Mouse (Mus musculus) layer of hippocampus, postnatal 36 days (tissue): ENCODE measurements at regions not wholly inside any gene's neighbourhood (a gene's known extent, or its start where the extent isn't known, plus 50 kb on each side); places are given as distances from the start of the nearest gene placed in this dataset.

Experiments
- DNase-seq, 2 experiments: peaks; one replicate each; pipeline ENCODE4 v3.0.0; 2022

GRCm38 (mm10) chr13:97558884-97559283, 201.5 kb downstream of the Gm10260 start:
- no peak for DNase-seq

GRCm38 (mm10) chr13:97555312-97555711, 205.1 kb downstream of the Gm10260 start:
- DNase-seq: no peak

- no peak for DNase-seq
Observed at GRCm38 (mm10) chr13:97554601-97555000, 205.8 kb downstream of the Gm10260 start.

- DNase-seq: no peak
Observed at GRCm38 (mm10) chr13:97552236-97552635, 208.2 kb downstream of the Gm10260 start.

GRCm38 (mm10) chr13:97550880-97551279, 209.6 kb downstream of the Gm10260 start:
- DNase-seq: no peak

GRCm38 (mm10) chr13:97550172-97550571, 210.3 kb downstream of the Gm10260 start:
- DNase-seq: peak in 1 of 2 experiments; percentile 60

GRCm38 (mm10) chr13:97549384-97549783, 211.0 kb downstream of the Gm10260 start:
- no peak for DNase-seq

- DNase-seq: no peak
Observed at GRCm38 (mm10) chr13:97548527-97548977, 211.9 kb downstream of the Gm10260 start.

GRCm38 (mm10) chr13:97546936-97547335, 213.5 kb downstream of the Gm10260 start:
- no peak for DNase-seq

- DNase-seq: no peak
Observed at GRCm38 (mm10) chr13:97545971-97546454, 214.4 kb downstream of the Gm10260 start.

GRCm38 (mm10) chr13:97539686-97540085, 220.7 kb downstream of the Gm10260 start:
- no peak for DNase-seq

GRCm38 (mm10) chr13:97538441-97538840, 222.0 kb downstream of the Gm10260 start:
- DNase-seq: no peak

GRCm38 (mm10) chr13:97537686-97538085, 222.7 kb downstream of the Gm10260 start:
- DNase-seq: no peak

GRCm38 (mm10) chr13:97537206-97537605, 223.2 kb downstream of the Gm10260 start:
- peak; percentile 61 to 70 for DNase-seq

- no peak for DNase-seq
Observed at GRCm38 (mm10) chr13:97533896-97534666, 226.4 kb downstream of the Gm10260 start.

- DNase-seq: no peak
Observed at GRCm38 (mm10) chr13:97531181-97531580, 229.3 kb downstream of the Gm10260 start.

GRCm38 (mm10) chr13:97530570-97530969, 229.9 kb downstream of the Gm10260 start:
- DNase-seq: no peak

GRCm38 (mm10) chr13:97527958-97528357, 232.5 kb downstream of the Gm10260 start:
- no peak for DNase-seq

- no peak for DNase-seq
Observed at GRCm38 (mm10) chr13:97524847-97525434, 235.5 kb downstream of the Gm10260 start.

GRCm38 (mm10) chr13:97523523-97524412, 236.7 kb downstream of the Gm10260 start:
- DNase-seq: no peak

- DNase-seq: no peak
Observed at GRCm38 (mm10) chr13:97520988-97521547, 239.4 kb downstream of the Gm10260 start.

GRCm38 (mm10) chr13:97516731-97517130, 243.7 kb downstream of the Gm10260 start:
- DNase-seq: no peak
